Mouse (Mus musculus): ENCODE results near the gene Anks1b. TPM values are rescaled to one million over a fixed set of nuclear protein-coding genes. Genes with fewer than 3 reads are reported as not detected.
A peak's percentile ranks its signal among the peaks of the same experiment; 100 is the strongest.

Anks1b gene
- polyA plus RNA-seq, 1 experiment from 2014 or later: 78.3 TPM

GRCm38 (mm10) chr10:90990340-90990739 is 1117.0 kb downstream of the Anks1b start:
- H3K4me2 ChIP-seq (ENCODE audit: low read length): no peak overlapping the region
- H3K4me3 ChIP-seq (ENCODE audit: low read length): no peak overlapping the region
- no peak overlapping the region for H3K9ac ChIP-seq (ENCODE audit: low read depth, low read length)
- no peak overlapping the region for H3K27ac ChIP-seq (ENCODE audit: low read depth, low read length)
- H3K4me1 ChIP-seq (ENCODE audit: control insufficient read depth, insufficient read depth, low read depth, low read length): no peaks in the 10 kb centered on the region
- WGBS: 86% methylated on average over 6 of the region's 6 CpGs
- peaks cover 9% of the 10 kb centered on the region for H3K36me3 ChIP-seq (ENCODE audit: control insufficient read depth, insufficient read depth, low read length)
- no peaks in the 10 kb centered on the region for H3K9me3 ChIP-seq (ENCODE audit: control insufficient read depth, low read length)
- ATAC-seq: no peak
- H3K27me3 ChIP-seq (replicated peaks; ENCODE audit: control insufficient read depth, insufficient read depth, low read length): no peaks in the 10 kb centered on the region

DNA sequence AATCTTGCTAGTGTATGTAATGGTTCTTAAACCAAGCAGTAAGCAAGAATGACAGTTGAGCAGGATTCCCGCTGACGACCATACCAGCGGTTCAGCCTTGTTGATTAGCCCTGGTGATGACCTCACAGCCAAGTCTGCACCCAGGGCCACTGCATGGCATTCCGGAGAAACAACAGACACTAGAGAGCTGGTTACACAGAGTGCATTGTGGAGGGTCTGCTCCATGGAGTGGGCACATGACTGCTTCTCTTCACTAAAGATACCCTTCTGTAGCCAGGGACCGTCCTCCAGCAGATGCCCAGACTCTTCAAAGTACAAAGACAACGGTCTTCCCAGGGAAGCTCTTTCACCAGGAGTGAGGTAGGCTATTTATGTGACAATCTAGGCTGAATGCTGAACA is 1118.9 kb downstream of the Anks1b start:
- Histone ChIP-seq H3K4me3 (ENCODE audit: low read length) (no peak overlapping the region), H3K4me2 (ENCODE audit: low read length) (no peak overlapping the region), H3K9ac (ENCODE audit: low read depth, low read length) (no peak overlapping the region), H3K9me3 (ENCODE audit: control insufficient read depth, low read length) (no peaks in the 10 kb centered on the region), H3K36me3 (ENCODE audit: control insufficient read depth, insufficient read depth, low read length) (peaks cover 16% of the 10 kb centered on the region), H3K27me3 (replicated peaks; ENCODE audit: control insufficient read depth, insufficient read depth, low read length) (no peaks in the 10 kb centered on the region), H3K27ac (ENCODE audit: low read depth, low read length) (no peak overlapping the region), H3K4me1 (ENCODE audit: control insufficient read depth, insufficient read depth, low read depth, low read length) (no peaks in the 10 kb centered on the region)
- WGBS: 89% methylated on average over 6 of the region's 6 CpGs
- ATAC-seq: peak; percentile 52; the same call in 1 of the 2 replicates

- Histone ChIP-seq H3K36me3 (ENCODE audit: control insufficient read depth, insufficient read depth, low read length) (peaks cover 16% of the 10 kb centered on the region), H3K4me2 (ENCODE audit: low read length) (no peak overlapping the region), H3K9ac (ENCODE audit: low read depth, low read length) (no peak overlapping the region), H3K4me3 (ENCODE audit: low read length) (no peak overlapping the region), H3K27ac (ENCODE audit: low read depth, low read length) (no peak overlapping the region), H3K27me3 (replicated peaks; ENCODE audit: control insufficient read depth, insufficient read depth, low read length) (no peaks in the 10 kb centered on the region), H3K9me3 (ENCODE audit: control insufficient read depth, low read length) (no peaks in the 10 kb centered on the region), H3K4me1 (ENCODE audit: control insufficient read depth, insufficient read depth, low read depth, low read length) (no peaks in the 10 kb centered on the region)
- 70% methylated on average over 5 of the region's 5 CpGs for WGBS
- no peak for ATAC-seq
Observed at GRCm38 (mm10) chr10:90993869-90994268, 1120.6 kb downstream of the Anks1b start.

- Histone ChIP-seq H3K4me2 (ENCODE audit: low read length) (no peak overlapping the region), H3K27ac (ENCODE audit: low read depth, low read length) (no peak overlapping the region), H3K9ac (ENCODE audit: low read depth, low read length) (no peak overlapping the region), H3K36me3 (ENCODE audit: control insufficient read depth, insufficient read depth, low read length) (peaks cover 9% of the 10 kb centered on the region), H3K27me3 (replicated peaks; ENCODE audit: control insufficient read depth, insufficient read depth, low read length) (no peaks in the 10 kb centered on the region), H3K4me1 (ENCODE audit: control insufficient read depth, insufficient read depth, low read depth, low read length) (peaks cover 3% of the 10 kb centered on the region; the same call in 1 of the 2 replicates), H3K4me3 (ENCODE audit: low read length) (no peak overlapping the region), H3K9me3 (ENCODE audit: control insufficient read depth, low read length) (no peaks in the 10 kb centered on the region)
- 85% methylated on average over 5 of the region's 5 CpGs for WGBS
- ATAC-seq: no peak
Observed at GRCm38 (mm10) chr10:90999899-91000298, 1126.6 kb downstream of the Anks1b start.

GRCm38 (mm10) chr10:91001421-91001820 is 1128.1 kb downstream of the Anks1b start:
- no peak overlapping the region for H3K4me2 ChIP-seq (ENCODE audit: low read length)
- no peaks in the 10 kb centered on the region for H3K27me3 ChIP-seq (replicated peaks; ENCODE audit: control insufficient read depth, insufficient read depth, low read length)
- peaks cover 5% of the 10 kb centered on the region for H3K36me3 ChIP-seq (ENCODE audit: control insufficient read depth, insufficient read depth, low read length)
- WGBS: 54% methylated on average over 13 of the region's 13 CpGs
- no peak overlapping the region for H3K9ac ChIP-seq (ENCODE audit: low read depth, low read length)
- ATAC-seq: no peak
- no peak overlapping the region for H3K27ac ChIP-seq (ENCODE audit: low read depth, low read length)
- peaks cover 3% of the 10 kb centered on the region; the same call in 1 of the 2 replicates for H3K4me1 ChIP-seq (ENCODE audit: control insufficient read depth, insufficient read depth, low read depth, low read length)
- no peaks in the 10 kb centered on the region for H3K9me3 ChIP-seq (ENCODE audit: control insufficient read depth, low read length)
- no peak overlapping the region for H3K4me3 ChIP-seq (ENCODE audit: low read length)

GRCm38 (mm10) chr10:91005858-91006538 is 1132.7 kb downstream of the Anks1b start:
- 89% methylated on average over 12 of the region's 12 CpGs for WGBS
- no peak for ATAC-seq
- H3K9ac ChIP-seq (ENCODE audit: low read depth, low read length): no peak overlapping the region
- no peak overlapping the region for H3K27ac ChIP-seq (ENCODE audit: low read depth, low read length)
- peaks cover 3% of the 10 kb centered on the region; the same call in 1 of the 2 replicates for H3K4me1 ChIP-seq (ENCODE audit: control insufficient read depth, insufficient read depth, low read depth, low read length)
- no peak overlapping the region for H3K4me3 ChIP-seq (ENCODE audit: low read length)
- no peaks in the 10 kb centered on the region for H3K9me3 ChIP-seq (ENCODE audit: control insufficient read depth, low read length)
- no peaks in the 10 kb centered on the region for H3K27me3 ChIP-seq (replicated peaks; ENCODE audit: control insufficient read depth, insufficient read depth, low read length)
- H3K36me3 ChIP-seq (ENCODE audit: control insufficient read depth, insufficient read depth, low read length): peaks cover 2% of the 10 kb centered on the region; the same call in 1 of the 2 replicates
- H3K4me2 ChIP-seq (ENCODE audit: low read length): no peak overlapping the region

Other genes with a start within 250 kb of the Anks1b start
- gene Scyl2, start 187.2 kb upstream of the Anks1b start, polyA plus RNA-seq (2015; fragmentation: Nextera tagmentation; extraction: Ambion mirVana): 6.9 and 7.0 TPM in 2 replicates
- 46.5 and 60.1 TPM in 2 replicates for gene Actr6, start 141.2 kb upstream of the Anks1b start, polyA plus RNA-seq (2015; fragmentation: Nextera tagmentation; extraction: Ambion mirVana)
- gene Uhrf1bp1l, start 128.5 kb upstream of the Anks1b start, polyA plus RNA-seq (2015; fragmentation: Nextera tagmentation; extraction: Ambion mirVana): 29.9 and 33.8 TPM in 2 replicates

Measured in hindbrain, embryonic 16.5 days (tissue).